Mouse (Mus musculus) thymus, adult 2 months (tissue): Measurements from ENCODE around the gene Utrn. TPM values are rescaled to one million over a fixed set of nuclear protein-coding genes. Genes with fewer than 3 reads are reported as not detected.

Experiments
- DNase-seq: peaks from one replicate; pipeline ENCODE4 v3.0.0; 2021
- H3K27ac ChIP-seq: fragments of 200-500 bp; 2 replicates; pipeline ENCODE4 v1.5.1; 2012; ENCODE audit warnings: low read length, control low read depth; ENCODE audit not compliant: control insufficient read depth, insufficient read depth
- H3K27me3 ChIP-seq: fragments of 200-500 bp; 2 replicates; pipeline ENCODE4 v1.6.1; 2012; ENCODE audit warnings: mild to moderate bottlenecking, low read length, moderate library complexity, mixed read lengths; ENCODE audit not compliant: control insufficient read depth, insufficient read depth
- H3K36me3 ChIP-seq: fragments of 200-500 bp; 2 replicates; pipeline ENCODE4 v1.6.1; 2012; ENCODE audit warnings: mild to moderate bottlenecking, low read length, moderate library complexity; ENCODE audit not compliant: control insufficient read depth, insufficient read depth
- H3K4me1 ChIP-seq: fragments of 200-500 bp; replicated peaks from 2 replicates; pipeline ENCODE4 v1.6.1; 2012; ENCODE audit warnings: low read length; ENCODE audit not compliant: control insufficient read depth, insufficient read depth
- H3K4me3 ChIP-seq: fragments of 200-500 bp; 2 replicates; pipeline ENCODE4 v1.5.1; 2012; ENCODE audit warnings: mild to moderate bottlenecking, low read length, control low read depth, moderate library complexity; ENCODE audit not compliant: control insufficient read depth, insufficient read depth
- CTCF ChIP-seq: fragments of 200-500 bp; IDR thresholded peaks from 2 replicates; pipeline ENCODE4 v1.5.1; 2012; ENCODE audit warnings: mild to moderate bottlenecking, control low read depth, low read length, moderate library complexity, borderline replicate concordance; ENCODE audit not compliant: control insufficient read depth, poor library complexity, insufficient read depth; ENCODE audit errors: extremely low read depth
- POLR2A ChIP-seq: fragments of 200-500 bp; IDR thresholded peaks from 2 replicates; pipeline ENCODE4 v1.6.1; 2012; ENCODE audit warnings: mild to moderate bottlenecking, low read length, control low read depth, moderate library complexity; ENCODE audit not compliant: control insufficient read depth, poor library complexity, insufficient read depth; ENCODE audit errors: extremely low read depth
- whole genome bisulfite sequencing: fragments of 180-500 bp; shearing (Covaris S2); methylation state at CpG from one replicate; pipeline ENCODE4 v1.1.7; 2018; 5-methylcytosine and 5-hydroxymethylcytosine counted together
- polyA plus RNA-seq: library from polyadenylated mRNA; depleted of rRNA; stranded (reverse); fragments of >200 nt; gene quantifications from 2 replicates; pipeline ENCODE4 v1.2.3, GENCODE M21; 2012

Utrn gene
- polyA plus RNA-seq, 1 experiment = 30.3 TPM

GRCm38 (mm10) chr10:12735695-12736094 is 133.5 kb downstream of the Utrn start:
- Histone ChIP-seq H3K27me3 (no peaks in the 10 kb centered on the region), H3K4me1 (no peaks in the 10 kb centered on the region), H3K27ac (no peak overlapping the region), H3K4me3 (no peak overlapping the region), H3K36me3 (peaks cover 59% of the 10 kb centered on the region)
- no peak for TF ChIP-seq POLR2A
- no peak for TF ChIP-seq CTCF
- DNase-seq = no peak
- WGBS = 97% methylated on average over 1 of the region's 1 CpGs

DNA sequence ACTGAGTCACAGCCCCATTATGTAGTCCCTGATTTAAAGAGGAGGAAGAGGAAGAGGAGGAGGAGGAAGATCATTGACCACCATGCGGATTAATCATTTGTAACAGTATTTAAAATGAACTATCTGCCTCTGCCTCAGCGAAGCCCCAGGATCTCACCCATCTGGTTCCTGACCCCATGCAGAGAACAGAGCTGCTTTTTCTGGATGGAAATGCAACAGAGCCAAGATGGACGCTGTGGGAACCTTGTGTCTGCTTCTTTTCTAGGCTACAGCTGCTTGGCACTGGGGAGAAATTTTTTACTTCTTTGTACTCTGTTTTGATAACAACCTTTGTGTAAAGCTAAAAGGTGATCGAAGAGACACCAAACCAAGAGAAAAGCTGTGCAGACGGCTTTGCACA is 137.7 kb downstream of the Utrn start:
- TF ChIP-seq POLR2A = no peak
- no peak for TF ChIP-seq CTCF
- over 99% methylated on average over 5 of the region's 5 CpGs for WGBS
- no peak for DNase-seq
- no peak overlapping the region for H3K27ac ChIP-seq
- no peaks in the 10 kb centered on the region for H3K4me1 ChIP-seq
- H3K27me3 ChIP-seq = no peaks in the 10 kb centered on the region
- H3K4me3 ChIP-seq = no peak overlapping the region
- peaks cover 61% of the 10 kb centered on the region for H3K36me3 ChIP-seq

- Histone ChIP-seq H3K27me3 (no peaks in the 10 kb centered on the region), H3K27ac (no peak overlapping the region), H3K36me3 (peaks cover 62% of the 10 kb centered on the region), H3K4me3 (no peak overlapping the region), H3K4me1 (no peaks in the 10 kb centered on the region)
- WGBS = 90% methylated on average over 1 of the region's 1 CpGs
- no peak for DNase-seq
- TF ChIP-seq CTCF (no peak), POLR2A (no peak)
Observed at GRCm38 (mm10) chr10:12729635-12730034, 139.5 kb downstream of the Utrn start.

- TF ChIP-seq CTCF (no peak), POLR2A (no peak)
- H3K27me3 ChIP-seq = no peaks in the 10 kb centered on the region
- no peak overlapping the region for H3K27ac ChIP-seq
- no peak overlapping the region for H3K4me3 ChIP-seq
- 67% methylated on average over 5 of the region's 5 CpGs for WGBS
- no peak for DNase-seq
- no peaks in the 10 kb centered on the region for H3K4me1 ChIP-seq
- H3K36me3 ChIP-seq = peaks cover 59% of the 10 kb centered on the region
Observed at GRCm38 (mm10) chr10:12729033-12729432, 140.1 kb downstream of the Utrn start.

DNA sequence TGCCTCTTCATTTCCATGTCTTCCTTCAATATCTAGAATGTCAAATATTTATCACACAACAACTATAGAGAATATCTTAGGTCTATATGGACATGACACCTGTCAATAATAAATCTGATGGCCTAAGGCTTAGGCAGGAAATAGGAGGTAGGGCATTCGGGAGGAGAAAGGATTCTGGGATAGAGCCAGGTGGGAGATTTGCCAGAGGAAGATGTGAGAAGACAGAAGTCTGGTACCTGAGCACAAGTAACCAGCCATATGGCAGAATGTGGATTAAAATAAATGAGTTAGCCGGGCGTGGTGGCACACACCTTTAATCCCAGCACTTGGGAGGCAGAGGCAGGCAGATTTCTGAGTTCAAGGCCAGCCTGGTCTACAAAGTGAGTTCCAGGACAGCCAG is 141.3 kb downstream of the Utrn start:
- no peaks in the 10 kb centered on the region for H3K4me1 ChIP-seq
- DNase-seq = no peak
- no peak overlapping the region for H3K4me3 ChIP-seq
- no peaks in the 10 kb centered on the region for H3K27me3 ChIP-seq
- no peak for TF ChIP-seq POLR2A
- TF ChIP-seq CTCF = no peak
- WGBS = 97% methylated on average over 3 of the region's 3 CpGs
- H3K27ac ChIP-seq = no peak overlapping the region
- peaks cover 51% of the 10 kb centered on the region for H3K36me3 ChIP-seq

GRCm38 (mm10) chr10:12726041-12726608 is 143.0 kb downstream of the Utrn start:
- Histone ChIP-seq H3K4me1 (no peaks in the 10 kb centered on the region), H3K27ac (no peak overlapping the region), H3K36me3 (peaks cover 52% of the 10 kb centered on the region), H3K27me3 (no peaks in the 10 kb centered on the region), H3K4me3 (no peak overlapping the region)
- TF ChIP-seq POLR2A (no peak), CTCF (no peak)
- WGBS = 95% methylated on average over 13 of the region's 13 CpGs
- DNase-seq = no peak
